Mouse (Mus musculus) G1E (cell line): ENCODE measurements around the gene Mlh1.

ENCODE experiments used
- CTCF ChIP-seq: IDR thresholded peaks from 2 replicates; pipeline ENCODE4 v1.5.1; 2012; ENCODE audit warnings: low read depth, low read length, inconsistent platforms, mixed read lengths
- GATA1 ChIP-seq: IDR thresholded peaks from 2 replicates; pipeline ENCODE4 v1.6.1; 2012; ENCODE audit warnings: borderline replicate concordance, low read length, inconsistent platforms, mixed read lengths
- GATA2 ChIP-seq: IDR thresholded peaks from 2 replicates; pipeline ENCODE4 v1.6.1; 2012; ENCODE audit warnings: low read depth, low read length, inconsistent platforms, borderline replicate concordance
- TAL1 ChIP-seq: conservative IDR thresholded peaks from 2 replicates; pipeline ENCODE4 v1.6.1; 2012; ENCODE audit warnings: low read depth, low read length, inconsistent platforms, mixed read lengths

DNA sequence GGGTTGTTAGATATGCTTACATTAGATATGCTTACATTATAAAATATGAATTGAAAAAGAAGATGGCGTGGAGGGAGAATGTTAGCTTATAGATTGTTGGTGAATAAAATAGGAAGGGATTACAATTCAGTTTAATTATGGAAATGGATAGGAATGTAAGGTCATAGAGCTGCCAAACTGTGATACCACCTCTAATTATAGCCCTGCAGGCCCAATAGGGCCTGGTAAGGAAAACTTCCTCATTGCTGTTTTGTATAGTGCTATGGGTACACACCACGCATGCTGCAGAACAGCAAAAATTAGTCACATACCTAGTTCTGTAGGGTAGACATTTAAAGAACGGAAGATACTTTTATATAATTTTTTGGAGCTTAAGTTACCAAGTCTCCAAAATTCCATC lies 63.4 kb downstream of the Mlh1 start:
- no peak for TF ChIP-seq CTCF
- TF ChIP-seq GATA1, result no peak
- TF ChIP-seq TAL1, result no peak
- TF ChIP-seq GATA2, result no peak
